Mouse (Mus musculus): Measurements from ENCODE around the gene Fam155a. TPM values are rescaled to one million over a fixed set of nuclear protein-coding genes. Genes with fewer than 3 reads are reported as not detected.
A peak's percentile ranks its signal among the peaks of the same experiment; 100 is the strongest.
"Not testable (repeated sequence)": the region's sequence is repeated elsewhere in the genome, so short reads cannot be mapped to it uniquely, and the experiment has no call there.

Fam155a gene
- polyA plus RNA-seq (2015; fragmentation: Nextera tagmentation; extraction: Ambion mirVana), result 0.15 and 0.29 TPM in 2 replicates

DNA sequence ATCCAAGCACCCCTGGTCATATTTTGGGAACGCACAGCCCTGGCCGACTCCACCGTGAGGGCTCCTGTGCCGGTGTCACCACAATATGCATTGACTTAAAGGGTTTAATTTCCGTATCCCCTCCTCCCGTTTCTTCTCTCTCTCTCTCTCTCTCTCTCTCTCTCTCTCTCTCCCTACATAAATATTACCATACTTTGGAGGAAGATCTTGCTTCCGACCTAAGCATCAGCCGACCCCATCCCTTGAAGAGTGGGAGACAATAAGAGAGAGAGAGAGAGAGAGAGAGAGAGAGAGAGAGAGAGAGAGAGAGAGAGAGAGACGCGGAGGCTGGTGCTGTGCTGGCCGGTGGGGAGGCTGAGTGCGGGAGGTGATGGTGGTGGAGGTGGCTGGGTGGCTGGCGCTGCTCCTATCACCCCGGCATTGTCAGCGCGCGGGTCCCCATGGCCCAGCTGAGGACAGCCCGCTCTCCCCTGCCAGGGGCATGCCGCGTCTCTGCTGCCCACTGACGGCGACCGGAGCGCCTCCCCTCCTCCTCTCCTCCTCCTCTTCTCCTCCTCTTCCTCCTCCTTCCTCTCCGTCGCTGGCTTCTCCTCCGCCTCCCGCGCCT, at the start of gene Fam155a:
Gene Fam155a (minus strand): TSS at position 163 of the 607 bp plus-strand sequence.
- Histone ChIP-seq H3K27ac (ENCODE audit: low read length) (no peak within 1 kb of the TSS), H3K27me3 (ENCODE audit: control insufficient read depth, insufficient read depth, low read depth, low read length) (peaks cover 40% of the 10 kb centered on the region), H3K4me1 (replicated peaks; ENCODE audit: control insufficient read depth, insufficient read depth, low read length) (no peaks in the 10 kb centered on the region; the same call in 1 of the 2 replicates), H3K9ac (ENCODE audit: low read length) (no peak within 1 kb of the TSS), H3K4me2 (ENCODE audit: low read depth, low read length) (peak within 1 kb of the TSS; percentile 77), H3K9me3 (ENCODE audit: control insufficient read depth, low read length) (no peaks in the 10 kb centered on the region), H3K4me3 (ENCODE audit: low read length) (peak within 1 kb of the TSS; percentile 51), H3K36me3 (ENCODE audit: control insufficient read depth, insufficient read depth, low read length) (no peaks in the 10 kb centered on the region)
- ATAC-seq (ENCODE audit: low read depth), result no peak
- WGBS, result under 1% methylated on average over 19 of the region's 29 CpGs

DNA sequence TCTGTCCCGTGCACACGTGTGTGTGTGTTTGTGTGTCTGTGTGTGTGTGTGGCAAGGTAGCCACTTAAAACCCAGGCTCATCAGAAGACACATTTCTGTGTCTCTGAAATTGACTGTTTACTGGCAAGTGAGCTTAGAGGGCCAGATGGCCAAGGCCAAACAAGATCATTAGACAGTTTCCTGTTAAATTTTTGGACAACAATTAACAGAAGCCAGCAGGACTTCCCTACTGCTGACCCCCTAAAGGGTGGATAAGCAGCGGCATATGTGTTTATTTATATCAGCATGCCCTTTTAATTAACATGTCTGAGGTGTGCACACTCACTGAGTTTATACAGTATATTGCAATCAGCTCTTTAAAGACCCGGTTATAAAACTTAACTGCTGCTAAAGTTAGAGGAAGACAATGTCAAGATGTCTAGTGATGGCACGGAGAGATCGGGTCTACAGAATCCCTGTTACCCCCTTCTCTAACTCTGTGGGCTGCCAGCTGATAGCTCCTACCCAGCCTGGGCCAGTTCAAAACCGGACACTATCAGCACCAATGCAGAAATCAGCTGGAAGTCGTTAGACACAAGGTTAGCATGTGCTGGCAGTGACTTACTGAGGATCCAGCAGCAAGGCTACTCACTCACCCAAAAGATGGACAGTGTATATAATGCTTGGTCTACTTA, 42.4 kb upstream of the Fam155a start:
- no peaks in the 10 kb centered on the region for H3K9me3 ChIP-seq (ENCODE audit: control insufficient read depth, low read length)
- H3K27me3 ChIP-seq (ENCODE audit: control insufficient read depth, insufficient read depth, low read depth, low read length), result no peaks in the 10 kb centered on the region
- no peak for ATAC-seq (ENCODE audit: low read depth)
- no peak overlapping the region for H3K9ac ChIP-seq (ENCODE audit: low read length)
- no peaks in the 10 kb centered on the region for H3K4me1 ChIP-seq (replicated peaks; ENCODE audit: control insufficient read depth, insufficient read depth, low read length)
- H3K27ac ChIP-seq (ENCODE audit: low read length), result no peak overlapping the region
- 51% methylated on average over 8 of the region's 8 CpGs for WGBS
- H3K36me3 ChIP-seq (ENCODE audit: control insufficient read depth, insufficient read depth, low read length), result no peaks in the 10 kb centered on the region
- no peak overlapping the region for H3K4me3 ChIP-seq (ENCODE audit: low read length)
- H3K4me2 ChIP-seq (ENCODE audit: low read depth, low read length), result no peak overlapping the region

GRCm38 (mm10) chr8:9810955-9811530, 40.1 kb upstream of the Fam155a start:
- no peaks in the 10 kb centered on the region for H3K27me3 ChIP-seq (ENCODE audit: control insufficient read depth, insufficient read depth, low read depth, low read length)
- no peak overlapping the region for H3K9ac ChIP-seq (ENCODE audit: low read length)
- ATAC-seq (ENCODE audit: low read depth), result no peak
- WGBS, result 64% methylated on average over 12 of the region's 12 CpGs
- H3K36me3 ChIP-seq (ENCODE audit: control insufficient read depth, insufficient read depth, low read length), result no peaks in the 10 kb centered on the region
- H3K27ac ChIP-seq (ENCODE audit: low read length), result no peak overlapping the region
- H3K9me3 ChIP-seq (ENCODE audit: control insufficient read depth, low read length), result no peaks in the 10 kb centered on the region
- no peaks in the 10 kb centered on the region for H3K4me1 ChIP-seq (replicated peaks; ENCODE audit: control insufficient read depth, insufficient read depth, low read length)
- no peak overlapping the region for H3K4me2 ChIP-seq (ENCODE audit: low read depth, low read length)
- no peak overlapping the region for H3K4me3 ChIP-seq (ENCODE audit: low read length)

DNA sequence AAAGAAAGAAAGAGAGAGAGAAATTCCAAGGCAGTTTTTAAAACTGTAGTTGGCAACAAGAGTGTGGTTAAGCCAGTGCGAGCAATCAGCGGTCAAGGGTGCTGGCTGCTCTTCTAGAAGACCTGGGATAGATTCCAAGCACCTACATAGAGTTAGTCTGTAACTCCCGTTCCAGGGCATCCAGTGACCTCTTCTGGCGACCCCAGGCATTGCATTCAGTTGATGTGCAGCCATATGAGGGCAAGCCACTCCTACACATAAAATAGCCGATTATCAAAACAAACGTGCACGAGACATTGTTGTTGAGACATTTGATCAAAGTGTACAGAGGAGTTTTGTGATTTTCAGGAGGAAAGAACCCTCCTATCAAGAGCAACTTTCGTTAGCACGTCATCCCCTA, 37.6 kb upstream of the Fam155a start:
- no peak overlapping the region for H3K9ac ChIP-seq (ENCODE audit: low read length)
- H3K4me2 ChIP-seq (ENCODE audit: low read depth, low read length), result no peak overlapping the region
- no peak overlapping the region for H3K4me3 ChIP-seq (ENCODE audit: low read length)
- no peaks in the 10 kb centered on the region for H3K9me3 ChIP-seq (ENCODE audit: control insufficient read depth, low read length)
- no peak for ATAC-seq (ENCODE audit: low read depth)
- H3K27ac ChIP-seq (ENCODE audit: low read length), result no peak overlapping the region
- no peaks in the 10 kb centered on the region for H3K27me3 ChIP-seq (ENCODE audit: control insufficient read depth, insufficient read depth, low read depth, low read length)
- no peaks in the 10 kb centered on the region for H3K4me1 ChIP-seq (replicated peaks; ENCODE audit: control insufficient read depth, insufficient read depth, low read length)
- WGBS, result 75% methylated on average over 9 of the region's 9 CpGs
- no peaks in the 10 kb centered on the region for H3K36me3 ChIP-seq (ENCODE audit: control insufficient read depth, insufficient read depth, low read length)

- no peak overlapping the region for H3K4me3 ChIP-seq (ENCODE audit: low read length)
Measured at GRCm38 (mm10) chr8:9805676-9806075, 34.7 kb upstream of the Fam155a start.

GRCm38 (mm10) chr8:9800346-9800745, 29.4 kb upstream of the Fam155a start:
- 67% methylated on average over 10 of the region's 11 CpGs for WGBS
- not testable (repeated sequence) for H3K4me2 ChIP-seq (ENCODE audit: low read depth, low read length); H3K27ac ChIP-seq (ENCODE audit: low read length); H3K4me3 ChIP-seq (ENCODE audit: low read length); H3K36me3 ChIP-seq (ENCODE audit: control insufficient read depth, insufficient read depth, low read length); H3K9me3 ChIP-seq (ENCODE audit: control insufficient read depth, low read length); H3K4me1 ChIP-seq (replicated peaks; ENCODE audit: control insufficient read depth, insufficient read depth, low read length); ATAC-seq (ENCODE audit: low read depth); H3K9ac ChIP-seq (ENCODE audit: low read length); H3K27me3 ChIP-seq (ENCODE audit: control insufficient read depth, insufficient read depth, low read depth, low read length)

More at GRCm38 (mm10) chr8:9805676-9806075, 34.7 kb upstream of the Fam155a start:
- Histone ChIP-seq H3K36me3 (ENCODE audit: control insufficient read depth, insufficient read depth, low read length) (no peaks in the 10 kb centered on the region), H3K4me1 (replicated peaks; ENCODE audit: control insufficient read depth, insufficient read depth, low read length) (no peaks in the 10 kb centered on the region), H3K4me2 (ENCODE audit: low read depth, low read length) (no peak overlapping the region), H3K27me3 (ENCODE audit: control insufficient read depth, insufficient read depth, low read depth, low read length) (no peaks in the 10 kb centered on the region), H3K9ac (ENCODE audit: low read length) (no peak overlapping the region), H3K27ac (ENCODE audit: low read length) (no peak overlapping the region), H3K9me3 (ENCODE audit: control insufficient read depth, low read length) (no peaks in the 10 kb centered on the region)
- WGBS, result 35% methylated on average over 1 of the region's 1 CpGs
- no peak for ATAC-seq (ENCODE audit: low read depth)

DNA sequence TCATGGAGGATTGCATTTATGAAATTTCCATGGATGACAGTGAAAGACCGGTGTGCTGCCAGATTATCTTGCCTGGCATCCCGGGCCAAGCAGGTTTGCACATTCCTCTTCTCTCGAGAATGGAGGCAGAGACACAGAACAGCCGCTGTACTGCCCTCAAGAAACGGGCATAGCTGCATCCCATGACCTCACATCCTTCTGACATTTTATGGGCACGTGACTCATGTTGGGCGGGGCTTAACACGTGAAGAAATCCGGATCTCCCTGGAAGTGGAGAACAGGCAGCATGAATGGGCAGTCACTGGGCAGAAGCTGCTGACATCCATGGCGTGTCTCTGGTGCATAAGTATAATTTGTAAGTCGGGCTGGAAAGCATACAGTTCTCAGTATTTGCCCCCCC, 29.0 kb upstream of the Fam155a start:
- no peak overlapping the region for H3K4me3 ChIP-seq (ENCODE audit: low read length)
- WGBS, result 80% methylated on average over 11 of the region's 11 CpGs

DNA sequence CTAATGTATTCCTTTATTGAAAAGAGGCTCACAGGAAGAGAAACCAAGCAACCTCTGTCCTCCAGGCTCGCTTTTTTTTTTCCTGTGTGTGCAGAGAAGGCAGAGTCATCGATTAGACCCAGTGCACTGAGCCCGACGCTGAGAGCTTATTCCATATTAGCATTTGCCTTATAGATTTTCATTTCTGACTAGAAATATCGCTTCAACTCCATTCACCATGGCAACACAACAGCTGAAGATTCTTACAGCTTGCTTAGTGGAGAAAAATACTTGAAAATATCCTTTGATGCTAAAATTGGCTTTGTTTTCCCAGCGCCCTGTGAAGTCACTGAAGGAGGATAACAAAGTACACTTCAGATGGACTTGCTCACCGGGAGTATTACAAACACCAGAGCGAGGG, 26.6 kb upstream of the Fam155a start:
- no peak overlapping the region for H3K27ac ChIP-seq (ENCODE audit: low read length)
- H3K4me1 ChIP-seq (replicated peaks; ENCODE audit: control insufficient read depth, insufficient read depth, low read length), result no peaks in the 10 kb centered on the region
- WGBS, result 73% methylated on average over 8 of the region's 8 CpGs
- H3K9ac ChIP-seq (ENCODE audit: low read length), result no peak overlapping the region
- no peaks in the 10 kb centered on the region for H3K9me3 ChIP-seq (ENCODE audit: control insufficient read depth, low read length)
- no peak for ATAC-seq (ENCODE audit: low read depth)
- no peaks in the 10 kb centered on the region for H3K27me3 ChIP-seq (ENCODE audit: control insufficient read depth, insufficient read depth, low read depth, low read length)
- H3K4me3 ChIP-seq (ENCODE audit: low read length), result no peak overlapping the region
- no peaks in the 10 kb centered on the region for H3K36me3 ChIP-seq (ENCODE audit: control insufficient read depth, insufficient read depth, low read length)
- no peak overlapping the region for H3K4me2 ChIP-seq (ENCODE audit: low read depth, low read length)

More for the DNA sequence above, 29.0 kb upstream of the Fam155a start:
- Histone ChIP-seq H3K36me3 (ENCODE audit: control insufficient read depth, insufficient read depth, low read length) (no peaks in the 10 kb centered on the region), H3K9me3 (ENCODE audit: control insufficient read depth, low read length) (no peaks in the 10 kb centered on the region), H3K27me3 (ENCODE audit: control insufficient read depth, insufficient read depth, low read depth, low read length) (no peaks in the 10 kb centered on the region), H3K9ac (ENCODE audit: low read length) (no peak overlapping the region), H3K4me2 (ENCODE audit: low read depth, low read length) (no peak overlapping the region), H3K27ac (ENCODE audit: low read length) (no peak overlapping the region), H3K4me1 (replicated peaks; ENCODE audit: control insufficient read depth, insufficient read depth, low read length) (no peaks in the 10 kb centered on the region)
- no peak for ATAC-seq (ENCODE audit: low read depth)

DNA sequence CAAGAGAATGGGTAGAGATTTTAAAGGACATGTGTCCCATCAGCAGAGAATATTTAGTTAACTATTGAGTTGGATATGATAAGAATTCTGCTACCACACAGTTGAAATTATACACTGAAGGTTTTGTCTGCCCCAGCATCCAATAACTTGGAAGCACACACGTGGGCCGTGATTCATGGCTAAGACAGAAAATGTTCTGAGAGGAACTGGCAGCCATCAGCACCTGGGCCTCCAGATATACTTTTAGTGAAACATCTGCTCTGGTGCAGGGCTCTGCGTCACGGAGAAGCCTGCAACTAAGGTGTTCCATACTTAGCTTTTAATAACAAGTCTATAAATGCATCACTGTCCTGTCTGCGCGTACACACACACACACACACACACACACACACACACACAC, 24.8 kb upstream of the Fam155a start:
- H3K4me1 ChIP-seq (replicated peaks; ENCODE audit: control insufficient read depth, insufficient read depth, low read length), result no peaks in the 10 kb centered on the region
- H3K9ac ChIP-seq (ENCODE audit: low read length), result no peak overlapping the region
- no peak overlapping the region for H3K4me3 ChIP-seq (ENCODE audit: low read length)
- H3K36me3 ChIP-seq (ENCODE audit: control insufficient read depth, insufficient read depth, low read length), result no peaks in the 10 kb centered on the region
- H3K9me3 ChIP-seq (ENCODE audit: control insufficient read depth, low read length), result no peaks in the 10 kb centered on the region
- H3K27ac ChIP-seq (ENCODE audit: low read length), result no peak overlapping the region
- ATAC-seq (ENCODE audit: low read depth), result no peak
- no peak overlapping the region for H3K4me2 ChIP-seq (ENCODE audit: low read depth, low read length)
- 90% methylated on average over 6 of the region's 6 CpGs for WGBS
- H3K27me3 ChIP-seq (ENCODE audit: control insufficient read depth, insufficient read depth, low read depth, low read length), result no peaks in the 10 kb centered on the region

Data from lung, embryonic 16.5 days (tissue).